Mouse (Mus musculus) kidney, postnatal 25 days (tissue): Measurements from ENCODE around the gene Cdh23.

Source experiments
- DNase-seq, 2 experiments: peaks; one replicate each; pipeline ENCODE4 v3.0.0; 2021; ENCODE audit warnings: mixed read lengths in 2 of 2

Gene Cdh23

DNA sequence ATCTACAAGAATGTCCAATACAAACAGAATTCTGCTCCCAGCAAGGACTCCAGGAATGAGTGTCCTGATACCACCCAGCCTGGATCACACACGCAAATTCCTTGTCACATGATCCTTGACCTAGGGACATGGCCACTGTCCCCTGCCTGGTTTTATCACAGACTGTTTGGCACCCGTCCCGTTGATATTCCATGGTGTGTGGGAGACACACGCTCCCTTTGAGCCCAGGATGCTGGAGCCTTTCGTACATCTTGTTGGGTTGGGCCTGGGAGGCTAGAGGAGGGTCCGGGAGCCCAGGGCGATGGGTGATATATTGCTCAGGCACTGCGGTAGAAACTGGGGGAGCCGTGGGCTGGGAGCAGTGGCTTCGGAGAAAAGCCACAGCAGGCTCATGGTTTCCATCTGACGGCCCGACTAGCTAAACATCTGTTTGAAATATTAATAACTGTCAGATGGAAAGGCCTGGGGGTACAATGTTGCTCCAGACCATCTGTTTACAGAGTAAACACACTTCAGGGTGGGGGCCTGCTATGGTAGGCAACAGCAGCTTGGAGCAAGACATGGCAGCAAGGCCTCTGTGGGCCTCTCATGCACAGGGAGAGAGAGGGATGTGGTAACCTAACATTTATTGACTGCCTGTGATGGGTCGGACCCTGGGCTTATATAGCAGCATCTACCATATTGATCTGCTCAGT is 232.2 kb downstream of the Cdh23 start:
- no peak for DNase-seq

DNA sequence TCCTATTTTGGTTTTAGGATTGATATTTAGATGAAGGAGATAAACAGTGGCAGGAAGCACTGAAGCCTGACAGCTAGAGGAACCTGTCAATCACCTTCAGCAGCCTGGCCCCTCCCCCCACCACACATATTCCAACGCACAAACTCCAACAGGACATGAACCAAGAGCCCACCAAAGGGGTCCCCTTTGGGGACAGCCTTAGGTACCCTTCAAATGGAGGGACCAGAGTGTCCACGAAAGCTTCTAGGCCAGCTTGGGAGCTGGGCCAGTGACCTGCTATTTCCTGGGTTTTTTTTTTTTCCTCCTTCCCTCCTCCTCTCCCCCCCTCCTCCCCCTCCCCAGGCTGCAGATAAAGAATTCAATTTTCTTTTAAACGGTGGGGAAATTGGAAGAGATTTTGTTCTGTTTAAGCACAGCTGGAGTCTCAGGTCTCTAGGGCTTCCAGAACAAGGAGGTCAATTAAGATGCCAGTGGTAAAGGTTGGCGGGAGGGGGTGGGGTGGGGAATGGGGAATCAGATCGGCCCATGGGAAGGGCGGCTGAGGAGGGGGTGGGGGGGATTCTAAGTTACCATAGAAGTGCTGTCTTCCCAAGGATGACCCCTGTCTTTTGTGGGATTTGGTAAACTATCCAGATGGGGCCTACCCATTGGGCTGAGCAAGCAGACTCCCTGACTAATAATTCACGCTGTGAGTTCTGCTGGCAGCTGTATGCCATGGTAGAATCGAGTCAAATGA is 239.5 kb downstream of the Cdh23 start:
- DNase-seq: no peak

DNA sequence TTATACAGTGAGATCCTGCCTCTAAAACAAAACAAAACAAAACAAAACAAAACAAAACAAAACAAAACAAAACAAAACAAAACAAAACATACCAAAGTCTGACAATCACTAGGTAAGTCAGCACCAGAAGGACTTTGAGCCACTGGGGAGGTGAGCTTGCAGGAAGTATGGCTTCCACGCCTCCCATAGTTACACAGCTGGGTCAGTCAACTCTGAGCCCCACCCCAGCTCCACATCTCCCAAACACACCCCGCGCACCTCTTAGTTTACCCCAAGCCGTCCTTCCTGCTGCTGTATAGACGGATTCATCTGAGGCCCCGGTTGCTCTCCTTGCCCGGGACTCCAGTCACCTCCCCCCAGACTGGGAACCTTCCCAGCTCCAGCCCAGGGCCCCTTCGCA is 241.1 kb downstream of the Cdh23 start:
- no peak for DNase-seq

DNA sequence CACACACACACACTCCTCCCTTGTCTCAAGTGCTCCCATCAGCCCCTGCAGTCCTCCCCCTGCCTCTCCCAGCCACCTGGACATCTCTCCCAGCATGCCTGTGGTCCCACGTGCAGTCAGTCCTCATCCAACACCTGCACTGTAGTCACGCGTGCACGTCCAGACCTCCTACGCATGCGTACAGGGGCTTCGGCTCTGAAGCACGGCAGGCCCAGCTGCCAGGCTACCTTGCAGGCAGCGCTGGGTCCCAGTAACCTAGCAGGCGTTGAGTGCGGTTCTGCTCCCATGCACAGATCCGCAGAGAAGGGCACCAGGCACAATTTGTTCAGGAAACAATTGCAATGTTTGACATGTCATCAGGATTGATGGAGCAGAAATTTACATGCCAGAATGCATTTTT is 249.1 kb downstream of the Cdh23 start:
- DNase-seq: no peak

DNA sequence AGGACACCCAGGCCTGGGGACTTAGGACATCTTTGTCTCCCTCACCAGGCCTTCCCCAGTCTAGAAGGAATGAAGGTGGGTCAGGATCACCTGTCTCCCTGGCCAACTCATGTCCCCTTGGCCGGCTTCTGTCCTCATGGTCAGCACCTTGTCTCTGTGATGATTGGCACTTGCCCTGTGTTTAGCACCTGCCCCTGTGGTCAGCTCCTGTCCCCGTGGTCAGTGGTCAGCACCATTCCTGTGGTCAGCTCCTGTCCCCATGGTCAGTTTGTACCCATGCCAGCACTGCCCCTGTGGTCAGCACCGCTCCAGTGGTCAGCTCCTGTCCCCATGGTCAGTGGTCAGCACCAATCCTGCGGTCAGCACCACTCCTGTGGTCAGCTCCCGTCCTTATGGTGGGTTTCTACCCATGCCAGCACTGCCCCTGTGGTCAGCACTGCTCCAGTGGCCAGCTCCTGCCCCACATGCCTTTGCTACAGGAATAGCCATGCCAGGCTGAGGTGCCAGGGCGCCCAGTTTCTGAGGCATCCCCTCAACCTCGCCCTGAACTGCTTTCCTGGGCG is 251.2 kb downstream of the Cdh23 start:
- peak; percentile 45 to 60 for DNase-seq

DNA sequence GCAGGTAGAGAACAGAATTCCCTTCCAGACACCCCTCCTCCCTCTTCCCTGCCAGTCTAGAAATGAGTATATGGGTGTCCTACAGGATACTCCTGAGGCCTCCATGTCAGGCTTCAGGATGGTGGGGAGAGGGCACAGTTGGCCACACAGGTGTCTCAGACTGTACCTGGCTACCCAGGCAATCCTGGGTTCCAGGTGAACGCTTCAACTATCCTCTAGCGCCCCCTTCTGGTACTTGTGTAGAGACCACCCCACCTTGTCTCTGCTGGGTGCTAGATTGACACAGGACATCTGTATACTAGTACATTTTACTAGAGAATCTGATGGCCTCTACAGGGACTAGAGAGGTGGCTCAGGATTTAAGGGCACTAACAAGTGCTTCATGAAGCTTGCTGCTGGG is 253.2 kb downstream of the Cdh23 start:
- no peak for DNase-seq

DNA sequence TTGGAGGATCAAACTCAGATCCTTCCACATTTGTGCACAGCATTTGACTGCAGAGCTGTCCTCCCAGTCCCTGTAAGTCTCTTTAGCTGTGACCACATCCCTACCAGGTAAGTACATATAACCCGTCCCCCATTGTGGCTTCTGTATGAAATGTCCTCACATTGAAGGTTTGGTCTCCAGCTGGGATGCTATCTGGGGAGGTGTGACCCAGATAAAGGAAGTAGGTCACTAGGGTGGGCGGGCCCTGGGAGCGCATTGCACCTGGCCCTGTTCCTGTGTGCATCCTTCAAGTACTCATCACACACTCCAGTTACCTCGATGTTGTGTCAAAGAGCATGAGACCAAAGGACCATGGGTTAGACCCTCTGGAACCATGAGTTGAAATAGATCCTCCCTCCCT is 254.0 kb downstream of the Cdh23 start:
- DNase-seq: no peak

DNA sequence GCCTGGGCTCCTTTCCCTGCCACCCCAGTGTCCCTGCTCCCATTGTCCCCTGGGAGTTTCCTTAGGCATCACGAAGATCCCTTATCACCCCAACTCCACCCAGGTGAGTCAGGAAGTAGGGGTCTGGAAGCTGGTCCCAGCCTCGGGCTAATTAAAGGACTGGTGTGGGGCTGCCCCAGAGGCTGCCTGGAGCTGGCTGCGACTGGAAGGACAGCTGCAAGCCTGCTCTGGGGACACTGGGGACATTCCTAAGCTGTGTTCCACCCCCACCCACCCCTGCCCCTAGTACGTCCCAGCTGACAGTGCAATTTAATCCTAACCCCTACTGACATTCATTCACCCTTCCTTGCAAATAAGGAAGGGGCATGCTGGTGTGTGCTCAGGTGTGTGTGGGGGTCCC is 263.6 kb downstream of the Cdh23 start:
- no peak for DNase-seq

DNA sequence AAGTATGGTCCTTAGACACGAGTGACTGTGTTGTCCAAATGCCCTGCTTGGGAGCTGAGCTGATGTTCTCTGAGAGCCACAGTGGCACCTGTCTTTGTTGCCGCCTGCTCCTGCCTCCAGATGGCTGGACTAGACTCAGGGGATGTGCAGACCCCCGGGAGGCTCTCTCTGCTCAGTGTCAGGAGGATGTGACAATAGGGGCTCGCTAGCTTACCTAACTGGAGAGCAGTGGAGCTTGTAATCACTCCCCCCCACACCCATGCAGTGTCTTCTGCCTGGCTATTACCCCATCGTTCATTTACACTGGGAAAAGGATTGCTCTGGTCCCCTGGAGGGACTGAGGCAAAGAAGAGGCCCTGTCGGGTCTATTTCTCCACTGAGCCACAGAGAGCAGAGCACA is 265.7 kb downstream of the Cdh23 start:
- no peak for DNase-seq

DNA sequence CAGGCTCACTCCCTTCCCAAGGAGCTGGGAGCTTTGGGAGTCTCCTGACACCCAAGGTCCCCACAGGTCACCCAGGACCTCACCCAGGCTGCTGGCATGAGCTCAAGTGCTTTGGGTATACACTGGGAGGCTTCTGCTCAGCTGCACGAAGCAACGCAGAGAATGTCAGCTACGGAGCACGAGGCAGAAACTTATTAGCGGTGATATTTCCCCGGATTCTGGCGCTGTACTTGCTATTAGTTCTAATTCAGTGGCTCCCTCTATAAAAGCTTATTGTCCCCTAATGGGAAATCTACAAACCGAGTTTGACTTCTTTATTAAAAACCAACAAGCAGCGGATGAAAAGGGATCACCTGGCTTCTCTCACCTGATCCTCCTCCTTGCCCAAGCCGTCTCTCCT is 266.3 kb downstream of the Cdh23 start:
- DNase-seq: no peak

DNA sequence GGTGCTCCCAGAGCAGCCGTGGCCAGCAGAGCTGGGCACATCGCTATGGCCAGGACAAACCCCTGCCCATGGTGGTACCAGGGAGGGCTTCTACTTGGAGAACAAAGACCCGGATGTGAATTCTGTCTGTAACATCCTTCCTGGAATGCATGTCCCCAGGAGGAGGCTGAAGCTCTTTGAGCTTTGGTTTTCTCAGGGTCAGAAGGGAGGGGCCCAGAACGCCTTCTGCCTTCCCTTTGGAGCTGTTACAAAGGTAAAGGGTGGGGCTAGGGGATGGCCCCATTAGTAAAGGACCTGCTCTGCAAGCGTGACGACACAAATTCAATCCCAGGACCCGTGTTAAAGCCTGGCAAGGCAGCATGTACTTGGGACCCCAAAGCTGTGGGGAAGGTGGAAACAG is 273.5 kb downstream of the Cdh23 start:
- no peak for DNase-seq

DNA sequence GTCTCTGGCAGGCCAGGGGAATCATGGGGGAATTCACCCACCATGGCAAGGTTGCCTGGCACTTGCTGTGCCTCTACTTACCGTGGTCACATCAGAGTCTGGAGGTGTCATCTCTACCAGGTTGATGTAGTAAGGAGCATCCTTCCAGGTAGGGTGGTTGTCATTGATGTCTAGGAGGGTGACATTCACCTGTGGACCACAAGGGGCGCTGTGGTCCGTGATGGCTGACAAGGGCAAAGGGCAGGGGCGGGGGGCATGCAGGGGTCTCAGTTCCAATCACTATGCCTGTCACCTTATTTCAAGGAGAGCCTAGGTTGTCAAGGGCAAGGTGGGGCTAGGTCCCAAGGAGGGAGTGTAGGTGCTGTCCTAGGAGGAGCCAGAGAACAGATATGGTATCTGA is 276.7 kb downstream of the Cdh23 start:
- no peak for DNase-seq

DNA sequence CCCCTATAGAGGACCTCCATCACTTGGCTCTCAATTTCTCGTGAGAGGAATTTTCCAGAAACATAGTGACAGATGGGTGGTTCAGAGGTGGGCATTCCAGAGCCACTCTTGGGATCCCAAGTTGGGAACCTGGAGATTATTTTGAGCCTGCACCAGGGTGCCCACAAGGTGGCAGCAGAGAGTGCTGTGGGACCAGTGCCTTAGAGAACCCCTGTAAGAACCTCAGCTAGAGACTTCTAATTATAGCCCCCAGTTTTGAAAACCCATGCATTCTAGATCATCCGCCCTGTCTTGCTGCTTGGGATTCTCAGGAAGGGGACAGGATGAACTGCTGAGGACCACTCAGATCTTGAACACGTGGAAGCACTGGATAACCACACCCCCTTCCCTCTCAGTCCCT is 278.2 kb downstream of the Cdh23 start:
- DNase-seq: peak; percentile 65 to 82

DNA sequence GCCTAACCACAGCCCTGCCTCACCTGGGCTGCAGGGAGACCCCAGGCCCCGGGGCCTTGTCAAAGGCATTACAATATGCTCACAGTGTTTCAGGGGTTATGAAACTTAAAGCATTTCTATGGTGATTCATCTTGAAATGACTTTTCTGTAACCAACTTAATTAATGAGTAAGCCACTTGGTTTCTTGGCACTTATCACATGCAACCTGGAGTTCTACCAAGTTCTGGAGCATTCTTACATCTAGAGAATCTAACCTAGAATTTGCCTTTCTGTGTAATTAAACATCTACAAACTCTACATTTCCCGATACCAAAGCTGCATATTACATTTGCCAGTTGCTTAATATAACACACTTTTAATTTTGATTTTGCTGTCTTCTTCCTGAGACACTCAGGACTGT is 279.2 kb downstream of the Cdh23 start:
- DNase-seq: no peak

DNA sequence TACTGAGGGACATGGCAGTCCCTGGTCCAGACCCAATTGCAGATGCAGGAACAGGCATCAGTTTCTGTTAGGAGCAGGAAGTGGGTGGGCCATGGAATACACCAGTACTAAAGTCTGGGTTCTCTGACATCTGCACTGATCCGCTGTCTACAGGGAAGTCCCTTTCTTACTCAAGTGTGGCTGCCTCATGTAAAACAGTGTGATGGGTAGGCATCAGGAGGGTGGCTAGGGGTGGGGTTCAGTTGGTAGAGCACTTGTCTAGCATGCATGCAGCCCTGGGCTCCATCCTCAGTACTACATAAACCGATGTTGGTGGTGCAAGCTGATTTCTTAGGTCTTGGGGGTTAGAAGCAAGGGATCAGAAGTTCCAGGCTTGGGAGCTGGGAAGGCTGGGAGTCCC is 282.5 kb downstream of the Cdh23 start:
- no peak for DNase-seq

DNA sequence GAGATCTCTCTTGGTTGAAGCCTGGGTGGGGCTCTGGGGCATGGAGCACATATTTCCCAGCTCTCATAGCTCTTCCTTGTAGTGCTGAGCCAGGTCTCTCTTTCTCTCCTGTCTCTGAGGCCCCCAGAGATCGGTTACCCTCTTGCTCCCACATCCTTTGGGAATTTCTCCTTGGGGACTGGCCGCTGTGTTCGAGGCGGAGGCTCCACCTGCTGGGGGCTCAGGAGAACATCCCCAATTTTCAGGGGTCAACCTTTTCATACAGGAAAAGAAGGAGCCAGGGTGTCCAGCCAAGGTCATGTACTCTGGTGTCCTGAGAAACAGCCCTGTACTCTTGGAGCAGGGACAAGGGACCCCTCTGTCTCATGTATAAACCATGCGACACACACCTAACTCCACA is 284.5 kb downstream of the Cdh23 start:
- no peak for DNase-seq

DNA sequence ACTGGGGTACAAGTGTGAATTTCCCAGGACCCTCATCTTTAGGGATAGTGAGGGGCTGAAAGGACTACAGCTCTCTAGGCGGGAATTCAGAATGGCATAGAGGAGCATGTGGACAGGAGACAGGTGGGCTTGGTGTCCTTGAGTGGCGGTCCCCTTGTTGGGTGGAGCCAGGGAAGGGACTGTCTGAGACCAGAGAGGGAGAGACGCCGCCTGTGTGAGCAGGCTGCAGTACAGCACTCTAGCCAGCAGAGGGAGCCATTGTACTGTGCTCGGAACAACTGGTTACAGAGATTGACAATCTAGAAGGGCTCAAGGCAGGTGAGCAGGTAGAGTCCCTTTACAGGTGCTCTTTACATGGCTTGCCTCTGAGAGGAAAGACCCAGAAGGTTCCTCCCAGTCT is 288.5 kb downstream of the Cdh23 start:
- DNase-seq: peak; percentile 56 to 73

DNA sequence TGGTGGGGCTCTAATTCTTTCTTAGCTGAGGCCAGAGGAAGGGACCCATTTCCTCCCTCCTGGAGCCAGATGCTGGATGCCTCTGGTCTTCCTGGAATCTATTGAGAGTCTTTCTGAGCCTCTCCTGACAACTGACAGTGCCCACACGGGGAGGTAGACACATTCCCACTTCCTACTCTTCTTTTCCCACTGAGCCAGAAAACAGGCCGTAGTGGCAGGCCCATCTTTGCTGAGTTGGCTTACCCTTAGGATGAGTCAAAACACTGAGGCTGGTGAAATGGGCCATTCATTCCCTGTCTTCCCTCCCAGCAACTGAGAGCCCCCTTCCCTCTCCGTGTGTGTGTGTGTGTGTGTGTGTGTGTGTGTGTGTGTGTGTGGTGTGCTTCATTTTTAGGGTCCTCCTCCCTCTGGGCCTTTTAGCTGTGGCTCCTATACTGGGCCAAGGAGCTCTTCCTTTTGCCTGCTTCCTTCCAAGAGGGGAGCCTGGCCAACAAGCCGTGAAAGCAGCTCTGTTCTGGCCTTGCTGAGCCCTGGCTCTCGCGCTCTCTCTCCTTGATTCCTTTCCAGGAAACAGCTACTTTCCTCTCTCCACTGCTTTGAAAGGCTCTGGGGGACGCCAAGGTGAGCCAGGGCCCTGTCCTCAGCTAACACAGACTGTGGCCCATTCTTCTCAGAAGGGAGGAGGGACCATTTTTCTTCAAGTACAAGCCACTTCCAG is 290.7 kb downstream of the Cdh23 start:
- DNase-seq: no peak

DNA sequence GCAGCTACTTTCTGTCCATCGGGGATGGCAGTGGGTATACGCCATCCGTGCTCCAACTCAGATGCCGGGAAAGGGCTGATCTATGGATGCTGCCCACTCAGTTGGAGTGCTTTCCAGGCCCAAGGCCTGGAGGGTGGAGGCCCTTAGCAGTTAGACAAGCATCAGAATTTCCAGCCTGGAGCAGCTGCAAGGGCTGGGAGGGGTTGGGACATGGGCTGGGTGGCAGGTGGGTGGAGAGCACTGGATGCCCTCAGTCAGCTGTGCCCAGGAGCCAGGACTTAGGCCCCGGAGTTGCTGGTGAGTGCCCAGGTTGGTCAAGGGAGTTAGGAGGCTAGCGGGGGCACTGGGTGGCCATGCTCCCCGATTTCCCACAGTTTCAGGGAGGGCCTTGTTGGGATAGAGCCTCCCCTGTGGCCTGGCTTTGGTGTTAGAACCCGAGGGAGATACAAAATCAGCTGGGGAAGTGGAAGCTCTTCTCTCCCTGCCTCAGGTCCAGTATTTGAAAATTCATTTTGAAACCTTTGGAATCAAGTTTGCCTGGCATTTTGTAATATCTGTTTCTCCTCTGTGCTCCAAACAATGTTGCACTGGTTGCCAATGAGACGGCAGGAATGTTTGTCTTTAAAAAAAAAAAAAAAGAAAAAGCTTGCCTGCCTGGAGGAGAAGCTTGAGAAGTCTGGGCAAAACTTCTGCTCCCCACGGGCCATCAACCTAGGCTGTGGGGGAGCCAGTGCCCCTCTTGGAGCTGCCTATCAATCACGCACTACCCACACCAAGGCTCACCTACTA is 295.6 kb downstream of the Cdh23 start:
- no peak for DNase-seq

DNA sequence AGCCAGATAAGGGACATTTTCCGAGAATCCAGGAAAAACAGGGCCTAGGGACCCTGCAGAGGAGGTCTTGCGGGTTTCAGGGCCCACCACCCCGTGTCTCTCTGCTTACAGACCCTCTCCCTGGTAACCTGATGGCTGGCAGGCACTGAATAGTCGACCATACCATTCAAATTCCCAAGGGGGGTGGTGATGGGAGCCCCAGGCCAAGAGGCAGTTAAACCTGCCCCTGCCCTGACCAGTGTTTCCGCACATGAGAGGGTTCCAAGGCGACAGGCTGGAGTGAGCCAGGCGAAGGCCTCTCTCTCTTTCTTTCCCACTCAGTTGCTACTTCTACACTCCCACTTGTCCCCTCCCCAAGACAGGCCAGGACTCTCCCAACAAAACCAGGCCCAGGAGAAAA is 296.8 kb downstream of the Cdh23 start, which contains the start of gene Gm17455:
TSS of gene Gm17455 (plus strand) at position 278 of the 400 bp plus-strand sequence.
- DNase-seq: no peak

DNA sequence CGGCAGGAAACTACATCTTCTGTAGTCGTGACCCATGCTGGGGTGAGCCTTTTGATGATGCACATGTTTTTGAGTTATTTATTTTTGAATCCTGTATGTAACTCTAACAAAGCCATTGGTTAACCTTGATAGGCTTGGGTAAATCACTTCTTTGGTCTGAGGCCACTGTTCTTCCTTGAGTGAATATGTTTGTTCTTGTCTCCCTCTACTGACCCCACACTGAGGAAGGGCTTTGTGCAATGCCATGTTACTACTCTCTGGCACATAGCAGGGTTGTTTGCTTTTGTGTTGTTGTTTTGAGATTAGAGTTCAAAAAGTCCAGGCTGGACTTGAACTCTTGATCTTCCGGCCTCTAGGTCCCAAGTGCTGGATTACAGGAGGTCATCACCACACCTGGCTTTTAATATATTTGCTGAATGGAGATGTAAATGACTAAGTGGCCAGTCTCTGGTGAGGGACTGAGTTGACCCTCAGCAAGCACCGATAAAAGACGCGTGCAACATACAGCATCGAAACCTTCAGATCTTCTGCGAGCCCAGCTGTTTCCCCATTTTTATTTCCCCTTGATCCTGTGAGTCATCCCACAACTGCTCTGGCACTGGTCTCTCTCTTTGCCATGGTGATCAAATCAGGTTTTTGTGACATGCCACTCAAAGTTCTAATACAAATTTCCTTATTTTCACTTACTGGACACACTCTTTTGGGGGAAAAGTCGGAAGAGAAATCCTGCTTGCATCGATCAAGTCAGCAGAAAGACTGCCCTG is 298.1 kb downstream of the Cdh23 start:
- DNase-seq: no peak

DNA sequence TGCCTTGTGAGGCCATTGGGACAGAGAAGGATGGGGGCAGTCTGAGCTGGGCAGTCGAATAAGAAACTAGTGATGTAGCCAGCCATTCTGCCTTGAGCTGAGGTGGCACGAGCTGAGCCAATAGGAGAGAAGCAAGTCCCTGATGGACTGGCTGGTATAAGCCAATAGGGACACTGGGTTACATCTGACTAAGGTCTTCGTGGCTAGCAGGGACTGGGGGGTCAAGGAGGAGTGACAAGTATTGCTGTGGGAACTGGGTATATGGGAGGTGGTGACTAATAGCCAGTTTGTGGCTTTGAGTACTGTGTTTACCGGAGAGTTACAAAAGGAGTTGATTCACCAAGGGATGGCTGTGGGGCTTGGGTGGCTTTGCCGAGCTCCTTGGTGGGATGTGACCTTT is 300.7 kb downstream of the Cdh23 start:
- no peak for DNase-seq
